10 mouse cellular contexts compared by ENCODE assay signal in the genomic region with DNA sequence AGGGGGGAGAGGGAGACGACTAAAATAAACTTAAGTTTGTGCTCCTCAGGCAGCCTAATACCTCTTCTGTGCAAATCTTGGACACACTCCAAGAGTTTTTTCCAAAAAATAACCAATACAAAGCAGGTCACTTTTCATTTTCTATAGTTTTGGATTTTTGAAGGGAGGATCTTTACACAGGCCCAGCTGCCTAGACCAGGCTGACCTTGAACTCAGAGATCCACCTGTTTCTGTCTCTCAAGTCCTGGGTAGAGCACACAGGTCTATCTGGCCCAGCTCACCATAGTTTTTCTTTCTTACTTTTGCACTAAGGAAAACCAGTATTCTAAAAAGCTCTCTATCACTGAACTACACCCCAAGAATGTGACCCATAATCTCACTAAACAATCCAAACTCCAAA. TPM values are rescaled to one million over a fixed set of nuclear protein-coding genes. Genes with fewer than 3 reads are reported as not detected.
DNase-seq lines count a peak whose midpoint lies in the region; ATAC-seq and TF ChIP-seq lines count a peak whose summit lies in the region.
"Had no signal": no experiment of that assay in that cellular context is flagged by ENCODE, and none has a peak within 500 bp of the region (broad histone marks: within the 10 kb centered on the region; RNA-seq: fewer than 3 reads in every experiment).

No protein-coding gene starts in this region.

- no peak for ATAC-seq in heart, postnatal 0 days (ENCODE audit: insufficient read depth, low read depth)
- ATAC-seq in liver, embryonic 15.5 days (ENCODE audit: insufficient read depth) = no peak

- 67% methylated on average over 1 of the region's 1 CpGs for WGBS in heart, embryonic 10.5 days
- WGBS in heart, postnatal 0 days = 11% methylated on average over 1 of the region's 1 CpGs
- 43% methylated on average over 1 of the region's 1 CpGs for WGBS in liver, embryonic 15.5 days (ENCODE audit: insufficient replicate concordance)

- H3K9me3 ChIP-seq in heart, embryonic 10.5 days = no peaks in the 10 kb centered on the region
- no peaks in the 10 kb centered on the region for H3K9me3 ChIP-seq in ES-Bruce4 (replicated peaks; ENCODE audit: control insufficient read depth, insufficient read depth, low read length, poor library complexity, severe bottlenecking)
- H3K9me3 ChIP-seq in heart, postnatal 0 days (replicated peaks; ENCODE audit: control insufficient read depth, low read length) = no peaks in the 10 kb centered on the region
- H3K9me3 ChIP-seq in liver, embryonic 15.5 days (replicated peaks) = no peaks in the 10 kb centered on the region

- H3K4me3 ChIP-seq in heart, embryonic 10.5 days = peak overlapping the region; percentile 75
- H3K4me3 ChIP-seq in ES-Bruce4 (ENCODE audit: low read depth, low read length) = no peak overlapping the region
- H3K4me3 ChIP-seq in heart, postnatal 0 days (ENCODE audit: low read depth, low read length) = peak overlapping the region; percentile 76
- peak overlapping the region; percentile 82 for H3K4me3 ChIP-seq in liver, embryonic 15.5 days (replicated peaks)

- H3K36me3 ChIP-seq in heart, embryonic 10.5 days = peaks cover 13% of the 10 kb centered on the region; the same call in 1 of the 2 replicates
- peaks cover 23% of the 10 kb centered on the region for H3K36me3 ChIP-seq in ES-Bruce4 (ENCODE audit: control insufficient read depth, insufficient read depth, low read length, poor library complexity, severe bottlenecking)
- no peaks in the 10 kb centered on the region for H3K36me3 ChIP-seq in heart, postnatal 0 days (replicated peaks; ENCODE audit: control insufficient read depth, insufficient read depth, low read length)
- peaks cover 33% of the 10 kb centered on the region for H3K36me3 ChIP-seq in liver, embryonic 15.5 days (replicated peaks)

- peaks cover 37% of the 10 kb centered on the region for H3K4me1 ChIP-seq in heart, embryonic 10.5 days
- peaks cover 3% of the 10 kb centered on the region for H3K4me1 ChIP-seq in ES-Bruce4 (ENCODE audit: control insufficient read depth, insufficient read depth, low read length)
- peaks cover 38% of the 10 kb centered on the region for H3K4me1 ChIP-seq in heart, postnatal 0 days (ENCODE audit: control insufficient read depth, insufficient read depth)
- peaks cover 66% of the 10 kb centered on the region for H3K4me1 ChIP-seq in liver, embryonic 15.5 days (replicated peaks)

- H3K4me2 ChIP-seq in heart, postnatal 0 days (ENCODE audit: low read depth, low read length) = peak overlapping the region; percentile 78
- H3K4me2 ChIP-seq in liver, embryonic 15.5 days = peak overlapping the region; percentile 82

- no peaks in the 10 kb centered on the region for H3K27me3 ChIP-seq in heart, embryonic 10.5 days (ENCODE audit: insufficient read depth, poor library complexity, severe bottlenecking)
- H3K27me3 ChIP-seq in ES-Bruce4 (ENCODE audit: control insufficient read depth, insufficient read depth, low read length, poor library complexity, severe bottlenecking) = no peaks in the 10 kb centered on the region
- no peaks in the 10 kb centered on the region for H3K27me3 ChIP-seq in heart, postnatal 0 days (ENCODE audit: control insufficient read depth, insufficient read depth, low read length)
- H3K27me3 ChIP-seq in liver, embryonic 15.5 days = no peaks in the 10 kb centered on the region

- no peak for TF ChIP-seq CTCF in ES-Bruce4 (IDR thresholded peaks at IDR 0.05; ENCODE audit: low read depth, low read length)
- TF ChIP-seq CTCF in heart, postnatal 0 days (IDR thresholded peaks at IDR 0.05; ENCODE audit: low read depth) = no peak

- H3K27ac ChIP-seq in heart, embryonic 10.5 days = no peak overlapping the region
- H3K27ac ChIP-seq in ES-Bruce4 (ENCODE audit: insufficient read depth, low read length) = no peak overlapping the region
- H3K27ac ChIP-seq in heart, postnatal 0 days (ENCODE audit: low read depth) = peak overlapping the region; percentile 99; the same call in 1 of the 2 replicates
- H3K27ac ChIP-seq in liver, embryonic 15.5 days (replicated peaks) = peak overlapping the region; percentile 95

- no peak for TF ChIP-seq POLR2A in ES-Bruce4 (IDR thresholded peaks at IDR 0.05; ENCODE audit: insufficient read depth, low read length)

- H3K9ac ChIP-seq in ES-Bruce4 (ENCODE audit: low read depth, poor library complexity, severe bottlenecking) = peak overlapping the region; percentile 94
- peak overlapping the region; percentile 84 for H3K9ac ChIP-seq in heart, postnatal 0 days (replicated peaks; ENCODE audit: low read depth, low read length)
- H3K9ac ChIP-seq in liver, embryonic 15.5 days = peak overlapping the region; percentile 85; the same call in 1 of the 2 replicates

- no peak for TF ChIP-seq EP300 in ES-Bruce4 (IDR thresholded peaks at IDR 0.05; ENCODE audit: insufficient read depth, low read depth, low read length)
- TF ChIP-seq EP300 in heart, postnatal 0 days (IDR thresholded peaks at IDR 0.05; ENCODE audit: low read depth) = no peak

- no peak for DNase-seq in heart, embryonic 10.5 days (ENCODE audit: low spot score)
- DNase-seq in heart, adult 18-20 months = no peak
- no peak for DNase-seq in heart, postnatal 0 days (ENCODE audit: low spot score)
- DNase-seq in right cerebral cortex, postnatal 25 days = no peak
- no peak for DNase-seq in ovary, postnatal 14 days (ENCODE audit: low spot score)
- no peak for DNase-seq in frontal cortex, postnatal 25 days (ENCODE audit: low spot score in 2 of 2)
- DNase-seq: gastrocnemius, postnatal 25 days had no signal

RNA-seq across cellular contexts. Expression of gene Thrap3, which starts 2.5 kb away (rescaled TPM):
- polyA plus RNA-seq in heart, embryonic 10.5 days (2016; fragmentation: Nextera tagmentation; extraction: Ambion mirVana) = 194 and 200 TPM in 2 replicates
- total RNA-seq in heart, adult 18-20 months (2021) = 100 to 1,000 TPM in 1 of 2 experiments, 10 to 100 TPM in 1; 86.5 to 116 TPM
- 456 and 495 TPM in 2 replicates for polyA plus RNA-seq in ES-Bruce4 (2011; ENCODE audit: insufficient read depth, insufficient read length, low read depth, missing spikeins)
- total RNA-seq in heart, postnatal 0 days (2014; rRNA removed; ENCODE audit: low replicate concordance) = 84.1 and 121 TPM in 2 replicates
- 86.1 and 96.7 TPM in 2 replicates for polyA plus RNA-seq in heart, postnatal 0 days (2015; fragmentation: Nextera tagmentation; extraction: Ambion mirVana)
- 79.2 and 82.0 TPM in 2 replicates for polyA plus RNA-seq in liver, embryonic 15.5 days (2015; fragmentation: Nextera tagmentation; extraction: Ambion mirVana)

RNA-seq across cellular contexts. Expression of gene Sh3d21, which starts 36.7 kb away (rescaled TPM):
- 2.0 and 3.1 TPM in 2 replicates for polyA plus RNA-seq in heart, embryonic 10.5 days (2016; fragmentation: Nextera tagmentation; extraction: Ambion mirVana)
- 1 to 10 TPM; 1.3 to 2.4 TPM for total RNA-seq in heart, adult 18-20 months (2021)
- 5.5 and 6.0 TPM in 2 replicates for polyA plus RNA-seq in ES-Bruce4 (2011; ENCODE audit: insufficient read depth, insufficient read length, low read depth, missing spikeins)
- 2.6 TPM in 1 of 2 replicates, not detected in the other for total RNA-seq in heart, postnatal 0 days (2014; rRNA removed; ENCODE audit: low replicate concordance)
- polyA plus RNA-seq in heart, postnatal 0 days (2015; fragmentation: Nextera tagmentation; extraction: Ambion mirVana) = 2.2 and 2.6 TPM in 2 replicates
- polyA plus RNA-seq in liver, embryonic 15.5 days (2015; fragmentation: Nextera tagmentation; extraction: Ambion mirVana) = 1.4 and 1.6 TPM in 2 replicates

RNA-seq across cellular contexts. Expression of gene Eva1b, which starts 52.5 kb away (rescaled TPM):
- 26.3 and 39.5 TPM in 2 replicates for polyA plus RNA-seq in heart, embryonic 10.5 days (2016; fragmentation: Nextera tagmentation; extraction: Ambion mirVana)
- total RNA-seq in heart, adult 18-20 months (2021) = 1 to 10 TPM; 8.8 to 9.5 TPM
- 13.6 and 15.9 TPM in 2 replicates for polyA plus RNA-seq in ES-Bruce4 (2011; ENCODE audit: insufficient read depth, insufficient read length, low read depth, missing spikeins)
- 53.1 and 69.1 TPM in 2 replicates for total RNA-seq in heart, postnatal 0 days (2014; rRNA removed; ENCODE audit: low replicate concordance)
- 26.8 and 28.5 TPM in 2 replicates for polyA plus RNA-seq in heart, postnatal 0 days (2015; fragmentation: Nextera tagmentation; extraction: Ambion mirVana)
- polyA plus RNA-seq in liver, embryonic 15.5 days (2015; fragmentation: Nextera tagmentation; extraction: Ambion mirVana) = 12.5 and 14.0 TPM in 2 replicates
- total RNA-seq: megakaryocyte-erythroid progenitor cell, adult 5-6 weeks had no signal

RNA-seq across cellular contexts. Expression of gene Map7d1, which starts 56.1 kb away (rescaled TPM):
- polyA plus RNA-seq in heart, embryonic 10.5 days (2016; fragmentation: Nextera tagmentation; extraction: Ambion mirVana) = 49.1 and 74.8 TPM in 2 replicates
- 100 to 1,000 TPM; 240 to 249 TPM for total RNA-seq in heart, adult 18-20 months (2021)
- 29.0 and 31.9 TPM in 2 replicates for polyA plus RNA-seq in ES-Bruce4 (2011; ENCODE audit: insufficient read depth, insufficient read length, low read depth, missing spikeins)
- 75.0 and 90.1 TPM in 2 replicates for total RNA-seq in heart, postnatal 0 days (2014; rRNA removed; ENCODE audit: low replicate concordance)
- 35.2 and 37.5 TPM in 2 replicates for polyA plus RNA-seq in heart, postnatal 0 days (2015; fragmentation: Nextera tagmentation; extraction: Ambion mirVana)
- polyA plus RNA-seq in liver, embryonic 15.5 days (2015; fragmentation: Nextera tagmentation; extraction: Ambion mirVana) = 6.7 and 7.7 TPM in 2 replicates

Comparison
In these comparisons a context has a peak if more than half of its experiments do, and no peak if none do; other contexts are left out.
1. H3K27ac ChIP-seq: peak in heart, postnatal 0 days (single experiment) and liver, embryonic 15.5 days (single experiment); none in heart, embryonic 10.5 days (single experiment) and ES-Bruce4 (single experiment).
2. Peak in every context shown above with its lines, with median percentiles within 50 percentile points of each other: H3K9ac ChIP-seq.